In genomic region chr15:97821983-97822363, GRCm38 (mm10) we compare ENCODE assay signal across 8 mouse cellular contexts. TPM values are rescaled to one million over a fixed set of nuclear protein-coding genes. Genes with fewer than 3 reads are reported as not detected.
A peak's percentile ranks its signal among the peaks of the same experiment; 100 is the strongest.
DNase-seq lines count a peak whose midpoint lies in the region; ATAC-seq and TF ChIP-seq lines count a peak whose summit lies in the region.

No protein-coding gene starts in this region.

- H3K27me3 ChIP-seq in heart, embryonic 15.5 days, result no peaks in the 10 kb centered on the region
- no peaks in the 10 kb centered on the region for H3K27me3 ChIP-seq in neural tube, embryonic 15.5 days (replicated peaks)

- H3K9ac ChIP-seq in heart, embryonic 15.5 days, result 0 out of 2 replicates have a peak overlapping the region, but pooled peaks have one; percentile 18
- no peak overlapping the region for H3K9ac ChIP-seq in neural tube, embryonic 15.5 days (replicated peaks)

- H3K36me3 ChIP-seq in heart, embryonic 15.5 days, result peaks cover 4% of the 10 kb centered on the region; the same call in 1 of the 2 replicates
- no peaks in the 10 kb centered on the region for H3K36me3 ChIP-seq in neural tube, embryonic 15.5 days

- no peak for ATAC-seq in heart, embryonic 15.5 days (replicated peaks; ENCODE audit: insufficient number of reproducible peaks, insufficient read depth, low FRiP score, low read depth)
- ATAC-seq in neural tube, embryonic 15.5 days (ENCODE audit: low FRiP score), result no peak

- H3K4me2 ChIP-seq in heart, embryonic 15.5 days, result peak overlapping the region; percentile 37; the same call in 1 of the 2 replicates
- H3K4me2 ChIP-seq in neural tube, embryonic 15.5 days, result no peak overlapping the region

- intact Hi-C loops in gastrocnemius, adult 2 months (cut with DNase I), result no loop called here

- peak; percentile 32 for DNase-seq in gastrocnemius, adult 2 months
- DNase-seq in gastrocnemius, postnatal 25 days, result no peak
- peak; percentile 56 for DNase-seq in 416B (ENCODE audit: low read depth)
- DNase-seq in urinary bladder, postnatal 25 days (ENCODE audit: low spot score), result no peak
- DNase-seq in layer of hippocampus, postnatal 10 days (ENCODE audit: low spot score in 2 of 2), result no peak
- no peak for DNase-seq in right cerebral cortex, postnatal 25 days

- H3K27ac ChIP-seq in gastrocnemius, adult 2 months, result peak overlapping the region; percentile 89
- H3K27ac ChIP-seq in heart, embryonic 15.5 days, result peak overlapping the region; percentile 80
- H3K27ac ChIP-seq in neural tube, embryonic 15.5 days (replicated peaks), result peak overlapping the region; percentile 4; the same call in 1 of the 2 replicates

- H3K4me3 ChIP-seq in gastrocnemius, adult 2 months, result peak overlapping the region; percentile 73
- H3K4me3 ChIP-seq in heart, embryonic 15.5 days, result no peak overlapping the region
- no peak overlapping the region for H3K4me3 ChIP-seq in neural tube, embryonic 15.5 days (replicated peaks)

- no peaks in the 10 kb centered on the region for H3K9me3 ChIP-seq in heart, embryonic 15.5 days (replicated peaks)
- no peaks in the 10 kb centered on the region for H3K9me3 ChIP-seq in neural tube, embryonic 15.5 days (replicated peaks)

- TF ChIP-seq CTCF in gastrocnemius, adult 2 months (IDR thresholded peaks at IDR 0.05), result no peak

- WGBS in heart, embryonic 15.5 days, result 62% methylated on average over 6 of the region's 6 CpGs
- 65% methylated on average over 6 of the region's 6 CpGs for WGBS in neural tube, embryonic 15.5 days

- H3K4me1 ChIP-seq in heart, embryonic 15.5 days (replicated peaks), result peaks cover 72% of the 10 kb centered on the region
- peaks cover 69% of the 10 kb centered on the region for H3K4me1 ChIP-seq in neural tube, embryonic 15.5 days

RNA-seq across cellular contexts. Expression of gene Hdac7, which starts 22.3 kb away (rescaled TPM):
- 10 to 100 TPM; 10.2 to 11.6 TPM for total RNA-seq in gastrocnemius, adult 2 months (2021)
- 10 to 100 TPM; 11.9 to 15.0 TPM for total RNA-seq in gastrocnemius, postnatal 25 days (2021)
- 20.4 and 34.5 TPM in 2 replicates for polyA plus RNA-seq in heart, embryonic 15.5 days (2015; fragmentation: Nextera tagmentation; extraction: Ambion mirVana)
- polyA plus RNA-seq in neural tube, embryonic 15.5 days (2015; fragmentation: Nextera tagmentation; extraction: Ambion mirVana), result 26.5 and 32.1 TPM in 2 replicates
- total RNA-seq in layer of hippocampus, postnatal 10 days (2021), result 10 to 100 TPM; 29.1 to 32.0 TPM

RNA-seq across cellular contexts. Expression of gene Slc48a1, which starts 43.7 kb away (rescaled TPM):
- 10 to 100 TPM; 44.5 to 47.1 TPM for total RNA-seq in gastrocnemius, adult 2 months (2021)
- 10 to 100 TPM; 44.7 to 47.2 TPM for total RNA-seq in gastrocnemius, postnatal 25 days (2021)
- polyA plus RNA-seq in heart, embryonic 15.5 days (2015; fragmentation: Nextera tagmentation; extraction: Ambion mirVana), result 64.3 and 76.8 TPM in 2 replicates
- polyA plus RNA-seq in neural tube, embryonic 15.5 days (2015; fragmentation: Nextera tagmentation; extraction: Ambion mirVana), result 99.0 and 101 TPM in 2 replicates
- total RNA-seq in layer of hippocampus, postnatal 10 days (2021), result 100 to 1,000 TPM; 104 to 118 TPM

RNA-seq across cellular contexts. Expression of gene Rapgef3, which starts 54.2 kb away (rescaled TPM):
- total RNA-seq in gastrocnemius, adult 2 months (2021), result 10 to 100 TPM in 1 of 2 experiments, 1 to 10 TPM in 1; 9.8 to 13.6 TPM
- 1 to 10 TPM; 3.7 to 8.1 TPM for total RNA-seq in gastrocnemius, postnatal 25 days (2021)
- 20.0 and 24.0 TPM in 2 replicates for polyA plus RNA-seq in heart, embryonic 15.5 days (2015; fragmentation: Nextera tagmentation; extraction: Ambion mirVana)
- 12.5 and 19.5 TPM in 2 replicates for polyA plus RNA-seq in neural tube, embryonic 15.5 days (2015; fragmentation: Nextera tagmentation; extraction: Ambion mirVana)
- total RNA-seq in layer of hippocampus, postnatal 10 days (2021), result 10 to 100 TPM; 37.3 to 43.3 TPM

Comparison
In these comparisons a context has a peak if more than half of its experiments do, and no peak if none do; other contexts are left out.
1. DNase-seq: peak in gastrocnemius, adult 2 months (single experiment) and 416B (single experiment); none in gastrocnemius, postnatal 25 days (single experiment), urinary bladder, postnatal 25 days (single experiment), layer of hippocampus, postnatal 10 days (0 of 2) and right cerebral cortex, postnatal 25 days (single experiment).
2. H3K27ac ChIP-seq: peak in every context shown above with its lines; median percentile 89 in gastrocnemius, adult 2 months; 80 in heart, embryonic 15.5 days; 4 in neural tube, embryonic 15.5 days.